Mouse (Mus musculus) limb, embryonic 15.5 days (tissue): Measurements from ENCODE around the gene Six4. TPM values are rescaled to one million over a fixed set of nuclear protein-coding genes. Genes with fewer than 3 reads are reported as not detected.
"Not testable (repeated sequence)": the region's sequence is repeated elsewhere in the genome, so short reads cannot be mapped to it uniquely, and the experiment has no call there.

Experiments used
- ATAC-seq: fragments of 200-750 bp; cut with Nextera tagmentation; 2 replicates; pipeline ENCODE4 v1.8.0; 2017; ENCODE audit warnings: low read depth, moderate TSS enrichment; ENCODE audit not compliant: insufficient number of reproducible peaks, low FRiP score, low TSS enrichment
- H3K27ac ChIP-seq: fragments of 300-500 bp; sonication (generic); 2 replicates; pipeline ENCODE4 v1.5.1; 2015; ENCODE audit warnings: moderate library complexity, mild to moderate bottlenecking, inconsistent platforms
- H3K27me3 ChIP-seq: fragments of 300-500 bp; sonication (generic); 2 replicates; pipeline ENCODE4 v1.6.1; 2015; ENCODE audit warnings: inconsistent platforms
- H3K36me3 ChIP-seq: fragments of 300-500 bp; sonication (generic); 2 replicates; pipeline ENCODE4 v1.6.1; 2015; ENCODE audit warnings: inconsistent platforms
- H3K4me1 ChIP-seq: fragments of 300-500 bp; sonication (generic); 2 replicates; pipeline ENCODE4 v1.6.1; 2015; ENCODE audit warnings: inconsistent platforms
- H3K4me2 ChIP-seq: fragments of 300-500 bp; sonication (generic); 2 replicates; pipeline ENCODE4 v1.6.1; 2015; ENCODE audit warnings: mild to moderate bottlenecking, inconsistent platforms
- H3K4me3 ChIP-seq: fragments of 300-500 bp; sonication (generic); 2 replicates; pipeline ENCODE4 v1.5.1; 2015; ENCODE audit warnings: mild to moderate bottlenecking, inconsistent platforms
- H3K9ac ChIP-seq: fragments of 300-500 bp; sonication (generic); 2 replicates; pipeline ENCODE4 v1.6.1; 2015; ENCODE audit warnings: inconsistent platforms
- H3K9me3 ChIP-seq: fragments of 300-500 bp; sonication (generic); 2 replicates; pipeline ENCODE4 v1.6.1; 2016; ENCODE audit warnings: inconsistent platforms
- WGBS: fragments of 180-500 bp; shearing (Covaris S2); methylation state at CpG from one replicate; pipeline ENCODE4 v1.1.7; 2015; 5-methylcytosine and 5-hydroxymethylcytosine counted together
- polyA plus RNA-seq: library from polyadenylated mRNA; unstranded; fragments of >200 nt; fragmentation: Nextera tagmentation; extraction: Ambion mirVana; gene quantifications from 2 replicates; pipeline ENCODE4 v1.2.1, GENCODE M21; 2015

Gene Six4
- polyA plus RNA-seq, 1 experiment from 2014 or later, result 4.3 TPM

- no peaks in the 10 kb centered on the region for H3K9me3 ChIP-seq
- no peak overlapping the region for H3K4me2 ChIP-seq
- no peaks in the 10 kb centered on the region for H3K4me1 ChIP-seq
- WGBS, result 32% methylated on average over 11 of the region's 11 CpGs
- H3K9ac ChIP-seq, result no peak overlapping the region
- H3K36me3 ChIP-seq, result no peaks in the 10 kb centered on the region
- H3K4me3 ChIP-seq, result no peak overlapping the region
- ATAC-seq, result no peak
- no peak overlapping the region for H3K27ac ChIP-seq
- H3K27me3 ChIP-seq, result no peaks in the 10 kb centered on the region
These were observed 27.3 kb downstream of the Six4 start for GRCm38 (mm10) chr12:73085739-73086630.

GRCm38 (mm10) chr12:73083773-73084172 lies 29.5 kb downstream of the Six4 start:
- no peak overlapping the region for H3K4me2 ChIP-seq
- 74% methylated on average over 4 of the region's 4 CpGs for WGBS

GRCm38 (mm10) chr12:73081828-73082227 lies 31.4 kb downstream of the Six4 start:
- not testable (repeated sequence) for ATAC-seq, H3K36me3 ChIP-seq, H3K4me2 ChIP-seq, H3K9me3 ChIP-seq, H3K27me3 ChIP-seq, H3K4me3 ChIP-seq, H3K9ac ChIP-seq, H3K4me1 ChIP-seq, H3K27ac ChIP-seq
- WGBS, result 85% methylated on average over 4 of the region's 4 CpGs

More at GRCm38 (mm10) chr12:73083773-73084172, 29.5 kb downstream of the Six4 start:
- Histone ChIP-seq H3K9me3 (no peaks in the 10 kb centered on the region), H3K27me3 (no peaks in the 10 kb centered on the region), H3K4me3 (no peak overlapping the region), H3K36me3 (no peaks in the 10 kb centered on the region), H3K4me1 (no peaks in the 10 kb centered on the region), H3K27ac (no peak overlapping the region), H3K9ac (no peak overlapping the region)
- ATAC-seq, result no peak

GRCm38 (mm10) chr12:73060805-73061410 lies 52.3 kb downstream of the Six4 start:
- 0 out of 2 replicates have a peak, but pooled peaks cover 3% of the 10 kb centered on the region for H3K27me3 ChIP-seq
- H3K9me3 ChIP-seq, result no peaks in the 10 kb centered on the region
- no peaks in the 10 kb centered on the region for H3K36me3 ChIP-seq
- WGBS, result 57% methylated on average over 9 of the region's 9 CpGs
- H3K4me2 ChIP-seq, result no peak overlapping the region
- no peaks in the 10 kb centered on the region for H3K4me1 ChIP-seq
- H3K27ac ChIP-seq, result no peak overlapping the region
- H3K4me3 ChIP-seq, result no peak overlapping the region
- no peak overlapping the region for H3K9ac ChIP-seq
- no peak for ATAC-seq

- Histone ChIP-seq H3K9me3 (no peaks in the 10 kb centered on the region), H3K4me3 (no peak overlapping the region), H3K4me1 (peaks cover 20% of the 10 kb centered on the region), H3K9ac (no peak overlapping the region), H3K27me3 (peaks cover 35% of the 10 kb centered on the region), H3K4me2 (no peak overlapping the region), H3K27ac (no peak overlapping the region), H3K36me3 (no peaks in the 10 kb centered on the region)
- WGBS, result 67% methylated on average over 6 of the region's 6 CpGs
- no peak for ATAC-seq
These were observed 55.8 kb downstream of the Six4 start for GRCm38 (mm10) chr12:73057492-73057891.

GRCm38 (mm10) chr12:73055451-73055850 lies 57.8 kb downstream of the Six4 start:
- 15% methylated on average over 5 of the region's 5 CpGs for WGBS
- no peak overlapping the region for H3K4me2 ChIP-seq
- no peak for ATAC-seq
- H3K27ac ChIP-seq, result no peak overlapping the region
- H3K36me3 ChIP-seq, result no peaks in the 10 kb centered on the region
- no peak overlapping the region for H3K4me3 ChIP-seq
- peaks cover 54% of the 10 kb centered on the region for H3K27me3 ChIP-seq
- H3K9ac ChIP-seq, result no peak overlapping the region
- peaks cover 27% of the 10 kb centered on the region for H3K4me1 ChIP-seq
- no peaks in the 10 kb centered on the region for H3K9me3 ChIP-seq

GRCm38 (mm10) chr12:73054576-73055185 lies 58.6 kb downstream of the Six4 start:
- H3K27ac ChIP-seq, result no peak overlapping the region
- H3K27me3 ChIP-seq, result peaks cover 61% of the 10 kb centered on the region
- H3K4me2 ChIP-seq, result peak overlapping the region; percentile 86
- no peaks in the 10 kb centered on the region for H3K9me3 ChIP-seq
- H3K9ac ChIP-seq, result no peak overlapping the region
- peak overlapping the region; percentile 57; the same call in 1 of the 2 replicates for H3K4me3 ChIP-seq
- H3K4me1 ChIP-seq, result peaks cover 30% of the 10 kb centered on the region
- WGBS, result 25% methylated on average over 15 of the region's 15 CpGs
- ATAC-seq, result no peak
- no peaks in the 10 kb centered on the region for H3K36me3 ChIP-seq

- Histone ChIP-seq H3K4me2 (peak within 1 kb of the TSS; percentile 86), H3K9ac (peak within 1 kb of the TSS; percentile 45), H3K9me3 (no peaks in the 10 kb centered on the region), H3K4me3 (peak within 1 kb of the TSS; percentile 57), H3K36me3 (no peaks in the 10 kb centered on the region), H3K27me3 (peaks cover 71% of the 10 kb centered on the region), H3K4me1 (peaks cover 30% of the 10 kb centered on the region), H3K27ac (peak within 1 kb of the TSS; percentile 80)
- ATAC-seq, result peak; percentile 90
- WGBS, result under 1% methylated on average over 42 of the region's 42 CpGs
These were observed 59.5 kb downstream of the Six4 start, which contains the start of gene Six1 for GRCm38 (mm10) chr12:73053668-73054241. Gene Six1 (minus strand): TSS chr12:73053887.

- Histone ChIP-seq H3K4me3 (peak overlapping the region; percentile 57), H3K27me3 (peaks cover 79% of the 10 kb centered on the region), H3K4me2 (peak overlapping the region; percentile 86), H3K27ac (peak overlapping the region; percentile 80), H3K9me3 (no peaks in the 10 kb centered on the region), H3K4me1 (peaks cover 30% of the 10 kb centered on the region), H3K9ac (no peak overlapping the region), H3K36me3 (no peaks in the 10 kb centered on the region)
- 12% methylated on average over 34 of the region's 34 CpGs for WGBS
- ATAC-seq, result peak; percentile 37
These were observed 60.3 kb downstream of the Six4 start for GRCm38 (mm10) chr12:73052651-73053591.

GRCm38 (mm10) chr12:73052036-73052650 lies 61.1 kb downstream of the Six4 start:
- 13% methylated on average over 19 of the region's 19 CpGs for WGBS

More at GRCm38 (mm10) chr12:73052036-73052650, 61.1 kb downstream of the Six4 start:
- peak overlapping the region; percentile 80; the same call in 1 of the 2 replicates for H3K27ac ChIP-seq
- H3K27me3 ChIP-seq, result peaks cover 87% of the 10 kb centered on the region
- H3K9ac ChIP-seq, result no peak overlapping the region
- peak overlapping the region; percentile 57 for H3K4me3 ChIP-seq
- peak overlapping the region; percentile 86; the same call in 1 of the 2 replicates for H3K4me2 ChIP-seq
- no peak for ATAC-seq
- no peaks in the 10 kb centered on the region for H3K36me3 ChIP-seq
- H3K4me1 ChIP-seq, result peaks cover 30% of the 10 kb centered on the region
- no peaks in the 10 kb centered on the region for H3K9me3 ChIP-seq
